Mouse (Mus musculus) thymus, postnatal 4 days (tissue): Measurements from ENCODE around the gene Slc51b.

Experiments
- DNase-seq: peaks from one replicate; pipeline ENCODE4 v3.0.0; 2021

Slc51b gene

DNA sequence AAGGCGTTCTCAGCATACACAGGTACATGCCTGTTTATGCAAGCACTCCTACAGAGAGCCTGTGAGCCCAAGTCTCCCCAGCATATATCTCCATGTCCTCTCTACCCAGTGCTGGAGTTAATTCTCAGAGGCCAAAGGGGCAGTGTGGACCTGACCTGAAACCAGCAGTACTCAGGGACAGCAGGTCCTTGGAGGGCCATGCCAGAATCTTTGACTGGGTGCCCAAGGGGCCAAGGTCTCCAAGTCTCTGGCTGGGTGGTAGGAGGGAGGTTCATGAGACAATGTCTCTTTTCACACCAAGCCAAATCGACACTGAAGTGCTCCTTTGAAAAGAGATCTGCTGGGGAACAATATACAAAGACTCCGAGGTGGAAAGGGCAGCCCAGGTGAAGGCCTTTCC, 14.9 kb downstream of the Slc51b start:
- DNase-seq, result no peak

DNA sequence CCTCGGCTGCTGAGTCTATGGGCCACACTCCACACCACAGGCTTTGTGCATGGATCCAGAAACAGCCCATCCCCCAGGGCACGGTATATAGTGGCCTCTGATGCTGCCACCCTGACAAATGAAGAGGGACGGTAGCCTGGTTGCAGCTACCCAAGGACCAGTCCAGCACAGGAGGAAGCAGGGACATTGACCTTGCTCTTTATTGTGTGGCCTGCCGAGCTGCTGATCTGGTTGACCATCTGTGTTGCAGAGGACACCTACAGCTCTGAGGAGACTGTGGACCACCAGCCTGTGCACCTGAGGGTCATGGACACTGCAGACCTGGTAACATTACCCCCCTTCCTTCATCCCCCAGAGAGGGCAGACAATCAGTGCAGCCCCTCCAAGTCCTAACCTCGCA, 15.4 kb downstream of the Slc51b start:
- no peak for DNase-seq

DNA sequence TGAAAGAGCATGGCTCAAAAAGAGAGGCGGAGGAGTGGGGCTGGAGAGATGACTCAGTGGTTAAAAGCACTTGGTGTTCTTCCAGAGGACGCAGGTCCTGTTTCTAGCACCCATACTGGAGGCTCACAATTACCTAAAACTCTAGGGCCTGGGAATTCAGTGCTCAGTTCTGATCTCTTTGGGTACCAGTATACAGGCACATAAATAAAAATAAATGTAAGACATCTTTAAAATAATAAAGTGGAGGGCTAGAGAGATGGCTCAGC, 17.6 kb downstream of the Slc51b start:
- DNase-seq, result no peak

DNA sequence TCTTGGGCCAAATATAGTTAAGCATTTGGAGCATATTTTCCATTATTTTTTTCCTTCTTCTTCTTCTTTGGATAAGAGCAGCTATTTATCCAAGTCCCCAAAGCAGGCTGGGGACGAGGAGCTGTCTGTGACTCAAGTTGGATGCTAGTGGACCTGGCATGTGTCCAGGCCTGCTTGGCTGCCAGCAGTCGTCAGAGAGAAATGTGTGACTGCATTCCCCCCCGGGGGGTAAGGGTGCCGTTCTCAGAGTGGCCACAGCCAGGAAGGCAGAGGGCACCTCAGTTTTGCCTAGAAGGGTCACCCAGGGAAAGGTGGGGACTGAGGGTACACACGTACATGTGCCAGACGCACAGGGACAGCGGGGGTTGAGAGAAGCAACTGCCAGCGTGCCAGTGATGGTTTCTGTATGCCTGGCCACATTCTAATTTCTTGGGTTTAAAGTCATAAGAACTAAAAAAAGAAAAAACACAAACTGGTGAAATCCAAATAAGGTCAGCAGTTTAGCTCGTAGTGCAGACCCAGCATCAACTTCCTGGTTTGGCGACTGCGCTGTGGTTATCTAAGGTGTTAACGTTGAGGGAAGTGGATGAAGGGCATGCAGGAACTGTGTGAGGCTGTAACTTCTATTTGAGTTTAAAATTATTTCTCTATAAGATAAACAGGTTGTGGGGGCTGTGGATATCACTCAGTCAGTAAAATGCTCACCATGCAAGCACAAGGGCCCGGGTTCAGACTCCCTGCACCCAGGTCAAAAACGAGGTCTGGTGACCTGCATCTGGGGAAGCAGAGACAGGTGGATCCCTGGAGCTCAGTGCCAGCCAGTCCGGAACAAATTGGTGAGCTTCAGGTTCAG, 18.2 kb downstream of the Slc51b start:
- DNase-seq, result no peak

DNA sequence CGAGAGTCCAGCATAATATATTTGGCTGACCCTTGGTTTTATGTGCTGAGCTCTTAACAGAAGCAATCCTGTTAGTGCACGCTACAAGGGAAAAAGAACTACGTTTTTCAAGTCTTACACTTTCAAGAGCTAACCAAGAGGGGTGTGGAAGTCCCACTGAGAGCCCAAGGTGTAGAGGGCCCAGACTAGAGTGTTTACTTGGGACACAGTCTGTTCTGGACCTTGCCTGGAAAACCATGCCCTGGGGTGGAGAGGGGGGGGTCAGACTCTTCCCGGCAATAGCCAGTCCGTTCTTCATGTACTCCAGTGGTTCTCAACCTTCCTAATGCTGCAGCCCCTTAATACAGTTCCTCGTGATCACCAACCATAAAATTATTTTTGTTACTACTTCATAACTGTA, 22.8 kb downstream of the Slc51b start:
- DNase-seq, result no peak

DNA sequence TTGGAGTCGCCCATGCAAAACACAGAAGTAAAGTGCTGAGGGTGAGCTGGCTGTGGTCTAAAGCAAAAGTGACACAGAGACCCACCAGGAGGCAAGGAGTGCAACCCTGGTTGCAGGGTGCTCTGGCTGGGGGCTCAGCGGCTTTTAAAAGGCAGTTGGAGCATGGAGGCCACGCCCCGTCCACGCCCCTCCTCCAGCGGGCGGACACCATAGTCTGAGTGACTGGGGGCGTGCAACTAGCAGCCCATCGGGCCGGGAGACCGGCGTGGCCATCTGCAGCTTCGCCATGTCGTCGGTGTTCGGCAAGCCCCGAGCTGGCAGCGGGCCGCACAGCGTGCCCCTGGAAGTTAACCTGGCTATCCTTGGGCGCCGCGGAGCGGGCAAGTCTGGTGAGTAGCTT, 24.5 kb downstream of the Slc51b start, which contains the start of gene Rasl12:
Gene Rasl12 (plus strand): TSS at position 228 of the 400 bp plus-strand sequence.
- DNase-seq, result peak; percentile 77

DNA sequence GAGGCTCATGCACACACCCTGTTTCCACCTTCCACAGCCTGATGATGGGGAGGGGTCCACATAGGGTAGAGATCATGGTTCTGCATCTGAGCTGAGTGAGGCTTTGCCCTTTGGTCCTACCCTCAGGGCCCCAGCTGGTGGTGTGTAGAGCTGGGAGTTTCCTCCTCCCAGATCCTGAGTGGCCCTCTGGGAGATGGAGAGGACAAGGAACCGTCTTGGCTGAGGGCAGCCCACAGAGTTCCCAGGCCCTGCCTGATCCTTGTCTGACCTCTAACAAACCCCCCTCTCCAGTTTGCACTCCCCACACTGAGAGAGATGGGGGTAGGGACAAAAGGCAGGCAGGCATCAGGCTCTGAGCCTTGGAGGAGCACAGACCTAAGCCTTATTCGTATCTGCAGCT, 28.4 kb downstream of the Slc51b start:
- DNase-seq, result no peak

DNA sequence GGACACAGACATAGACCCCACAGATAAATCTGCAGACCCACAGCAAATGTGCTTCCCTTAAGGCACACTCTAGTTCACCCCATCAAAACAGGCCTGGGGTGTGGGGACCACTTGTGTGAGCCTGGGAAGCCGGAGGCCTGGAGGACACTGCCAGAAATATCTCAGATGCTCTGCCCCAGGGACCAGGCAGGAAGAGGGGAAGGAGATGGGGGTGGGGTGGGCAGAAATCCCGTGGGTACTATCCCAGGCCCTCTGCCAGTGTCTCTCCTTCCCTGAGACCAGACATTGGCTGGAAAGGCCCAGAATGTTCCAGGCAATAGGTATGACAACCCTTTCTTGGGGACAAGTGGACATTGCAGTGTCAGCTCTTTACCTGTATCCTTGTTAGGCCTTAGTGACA, 29.1 kb downstream of the Slc51b start:
- no peak for DNase-seq

DNA sequence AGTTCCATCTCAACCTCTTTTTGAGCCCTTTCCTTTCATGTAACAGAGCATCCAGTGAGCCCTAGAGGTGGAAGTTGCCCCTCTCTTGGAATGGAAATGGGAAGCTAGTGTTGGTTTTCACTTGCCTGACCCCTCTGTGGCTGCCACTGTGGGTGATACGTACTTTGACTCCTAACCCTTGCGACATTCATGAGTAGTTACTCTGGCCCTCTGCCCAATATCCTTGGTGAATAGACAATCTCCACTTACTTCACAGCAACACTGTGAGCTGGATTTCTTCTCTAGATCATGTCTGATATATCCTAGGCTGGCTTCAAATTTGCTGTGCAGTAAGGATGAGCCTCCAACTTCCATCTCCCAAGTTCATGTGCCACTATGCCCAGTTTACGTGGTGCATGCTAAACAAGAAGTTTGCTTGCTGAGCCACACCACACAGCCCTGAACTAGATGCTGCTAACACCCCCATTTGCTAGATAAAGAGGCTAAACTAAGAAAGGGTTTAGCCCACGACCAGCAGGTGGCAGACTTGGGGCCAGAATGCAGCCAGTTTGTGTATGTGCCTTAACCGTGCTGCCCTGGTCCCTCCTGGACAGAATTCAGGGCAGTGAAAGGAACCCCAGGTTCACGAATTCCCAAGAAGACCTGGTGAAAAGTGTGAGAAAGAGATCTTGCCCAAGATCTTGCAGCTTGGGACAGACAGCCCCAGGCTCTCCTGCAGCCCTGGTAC, 30.0 kb downstream of the Slc51b start:
- DNase-seq, result peak; percentile 88

DNA sequence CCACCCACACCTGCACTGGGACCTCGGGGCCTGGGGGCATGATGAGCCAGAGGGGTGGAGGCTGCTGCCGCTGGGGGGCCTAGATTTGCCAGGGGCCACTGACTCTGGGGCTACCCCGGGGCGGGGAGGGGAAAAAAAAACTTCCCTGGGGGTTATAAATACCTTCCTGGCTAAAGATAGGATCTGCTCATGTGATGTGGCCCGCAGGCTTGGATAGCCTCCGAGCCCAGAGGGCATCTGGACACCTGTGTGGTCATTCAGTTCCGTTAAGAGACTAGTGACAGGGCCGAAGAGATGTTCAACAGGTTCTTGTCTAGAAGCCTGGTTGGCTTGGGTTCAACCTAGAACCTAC, 31.2 kb downstream of the Slc51b start, which contains the start of gene Kbtbd13:
Gene Kbtbd13 (minus strand): TSS at position 40 of the 352 bp plus-strand sequence.
- DNase-seq, result no peak

DNA sequence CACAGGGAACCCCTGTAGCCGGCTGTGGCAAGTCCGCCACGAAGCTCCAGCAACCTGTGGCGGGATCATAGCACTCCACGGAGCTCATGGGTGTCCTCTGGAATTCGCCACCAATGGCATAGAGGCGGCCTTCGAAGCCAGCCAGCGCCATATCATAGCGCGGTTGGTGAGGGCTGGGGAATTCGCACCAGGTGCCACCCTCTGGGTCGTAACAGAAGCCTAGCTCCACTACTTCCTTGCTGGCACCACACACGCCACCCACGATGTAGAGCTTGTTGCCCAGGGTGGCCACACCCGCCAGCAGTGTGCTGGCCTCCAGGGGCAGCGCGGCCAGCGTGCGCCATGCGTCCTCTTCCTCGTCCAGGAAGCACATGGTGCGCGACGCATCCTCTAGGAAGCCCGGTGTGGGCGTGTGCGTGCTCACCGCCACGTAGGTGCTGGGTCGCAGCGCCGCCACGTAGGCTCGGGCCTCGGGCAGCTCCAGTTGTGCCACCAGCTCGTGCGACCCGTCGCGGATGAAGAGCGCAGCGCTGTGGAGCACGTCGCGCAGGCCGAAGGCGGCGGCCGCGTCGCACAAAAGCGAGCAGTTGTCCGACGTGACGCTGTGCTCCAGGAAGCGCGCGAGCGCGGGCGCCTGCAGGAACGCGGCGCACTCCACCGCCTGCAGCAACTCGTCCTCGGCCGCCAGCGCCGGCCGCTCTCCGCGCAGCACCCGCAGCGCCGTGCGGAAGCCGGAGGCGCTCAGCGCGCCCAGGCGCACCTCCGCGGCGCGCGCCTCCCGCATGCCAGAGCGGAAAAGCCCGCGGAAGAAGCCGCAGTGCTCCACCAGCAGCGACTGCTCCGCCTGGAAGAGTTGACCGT, 31.8 kb downstream of the Slc51b start:
- DNase-seq, result peak; percentile 57

DNA sequence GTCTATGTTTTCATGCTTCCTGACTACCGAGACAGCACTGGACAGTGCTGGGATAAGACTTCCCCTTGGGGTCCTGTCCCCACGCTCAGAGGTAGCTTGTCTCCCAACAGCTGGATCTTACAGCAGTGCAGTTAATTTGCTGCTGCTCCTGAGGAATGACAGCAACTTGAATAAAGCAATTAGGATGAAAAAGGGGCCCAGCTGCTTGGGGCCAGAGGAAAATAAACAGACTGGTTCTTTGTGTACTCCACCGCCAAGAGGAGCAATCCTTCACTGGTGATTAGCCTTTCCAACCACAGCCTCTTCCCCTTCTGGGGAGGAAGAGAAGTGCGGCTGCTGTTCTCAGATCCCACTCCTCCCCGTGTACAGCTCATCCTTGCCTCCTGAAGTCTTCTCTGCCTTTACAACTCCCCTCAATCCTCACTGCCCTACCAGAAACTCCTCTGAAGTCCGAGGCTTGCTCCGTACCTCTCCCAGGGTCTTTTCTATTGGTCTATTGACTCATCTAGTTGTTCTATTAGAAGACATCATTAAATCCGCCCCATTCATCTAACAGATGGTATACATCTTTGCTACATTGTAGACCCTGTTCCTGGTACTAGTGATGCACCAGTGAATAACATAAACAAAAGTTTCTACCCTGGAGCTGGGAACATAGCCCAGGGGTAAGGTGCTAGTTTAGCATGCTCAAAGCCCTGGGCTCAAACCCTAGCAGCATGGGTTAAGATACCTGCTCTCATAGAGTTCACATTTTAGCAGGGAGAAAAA, 36.2 kb downstream of the Slc51b start:
- no peak for DNase-seq

DNA sequence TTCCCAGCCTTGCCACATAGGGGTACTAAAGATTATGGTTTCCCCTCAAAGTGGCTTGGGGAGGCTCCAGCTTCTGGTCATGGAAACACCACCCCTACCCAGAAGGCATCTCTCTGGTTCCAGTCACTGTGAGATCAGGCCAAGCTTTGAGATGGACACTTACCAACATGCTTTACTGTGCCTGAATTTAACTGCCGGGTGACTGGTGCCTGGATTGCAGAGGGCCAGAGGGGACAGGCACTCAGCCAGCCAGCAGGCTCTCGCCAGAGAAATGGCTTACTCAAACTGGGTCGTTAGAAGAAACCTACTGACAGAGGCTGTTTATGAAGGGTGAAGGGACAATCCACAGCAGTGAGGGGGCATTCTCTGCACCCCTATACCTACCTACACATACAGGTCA, 38.5 kb downstream of the Slc51b start:
- no peak for DNase-seq

DNA sequence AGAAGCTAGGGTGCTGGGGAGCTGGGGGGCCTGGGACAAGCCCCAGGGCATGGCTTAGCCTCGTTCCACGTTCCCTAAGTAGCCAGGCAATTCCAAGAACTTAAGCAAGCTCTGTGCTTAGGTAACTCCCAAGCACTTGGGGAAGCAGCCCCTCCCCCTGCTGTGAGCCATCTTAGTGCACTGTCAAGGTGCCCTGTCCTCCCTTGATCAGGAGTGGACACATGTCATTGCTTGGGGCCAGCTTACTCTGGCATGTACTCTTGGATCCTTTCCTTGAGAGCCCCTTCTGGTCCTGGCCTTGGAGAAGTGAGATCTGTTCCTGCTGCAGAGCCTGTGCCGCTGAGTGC, 40.0 kb downstream of the Slc51b start:
- no peak for DNase-seq

DNA sequence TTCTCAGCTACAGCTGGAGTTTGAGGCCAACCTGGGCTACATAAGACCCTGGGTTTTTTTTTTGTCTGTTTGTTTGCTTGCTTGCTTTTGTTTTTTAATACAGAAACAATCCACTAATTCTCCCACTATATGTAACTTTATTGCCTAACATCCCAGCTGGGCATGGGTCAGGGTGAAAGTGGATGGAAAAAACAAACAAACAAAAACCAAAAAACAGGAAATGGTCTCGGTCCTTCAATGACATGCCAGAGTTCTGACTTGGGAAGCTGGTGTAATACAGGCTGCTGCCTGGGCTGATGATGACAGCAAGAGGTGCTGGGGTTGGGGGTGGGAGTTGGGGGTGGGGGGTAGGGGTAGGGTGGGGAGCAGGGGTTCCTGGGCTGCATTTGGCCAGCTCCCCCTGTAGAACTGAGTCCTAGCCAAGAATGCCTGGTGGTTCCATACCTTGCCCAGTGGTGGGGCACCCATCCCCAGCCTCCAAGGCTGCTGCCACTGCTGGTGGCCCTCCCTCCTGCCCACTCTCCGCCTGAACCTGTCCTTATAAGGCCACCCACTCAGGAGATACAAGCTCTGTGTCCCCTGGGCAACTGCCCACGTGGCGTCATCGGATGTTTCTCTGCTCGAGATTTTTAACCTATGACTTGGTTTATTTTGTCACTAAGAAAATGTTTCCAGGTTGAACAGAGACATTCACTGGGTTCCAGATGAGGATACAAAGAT, 40.6 kb downstream of the Slc51b start:
- no peak for DNase-seq

DNA sequence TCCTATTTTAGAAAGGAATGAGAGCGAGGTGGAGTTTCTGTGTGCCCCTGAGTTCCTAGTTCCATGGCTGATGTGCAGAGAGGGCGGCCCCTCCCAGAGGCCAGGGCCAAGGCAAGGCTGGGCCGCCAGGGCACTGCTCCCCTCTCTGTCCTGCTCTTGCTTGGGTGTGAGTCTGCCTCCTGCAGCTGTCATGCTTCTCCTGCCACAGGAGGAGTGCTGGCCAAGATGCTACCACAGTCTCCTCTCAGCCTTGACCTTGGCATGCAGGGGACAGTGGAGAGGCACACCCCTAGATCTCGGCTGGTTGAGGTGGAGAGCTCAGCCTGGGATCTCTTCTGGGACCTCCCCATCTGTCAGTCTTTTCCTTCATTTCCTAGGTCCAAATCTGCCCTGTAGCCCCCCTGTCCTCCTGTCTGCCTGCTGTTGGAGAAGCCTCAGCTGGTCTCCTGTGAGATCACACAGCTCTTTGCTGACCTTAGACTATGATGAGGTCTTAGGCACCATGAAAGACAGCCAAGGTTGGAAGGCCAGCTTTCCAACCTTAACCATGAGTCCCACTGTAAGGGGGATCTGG, 41.7 kb downstream of the Slc51b start:
- DNase-seq, result no peak

DNA sequence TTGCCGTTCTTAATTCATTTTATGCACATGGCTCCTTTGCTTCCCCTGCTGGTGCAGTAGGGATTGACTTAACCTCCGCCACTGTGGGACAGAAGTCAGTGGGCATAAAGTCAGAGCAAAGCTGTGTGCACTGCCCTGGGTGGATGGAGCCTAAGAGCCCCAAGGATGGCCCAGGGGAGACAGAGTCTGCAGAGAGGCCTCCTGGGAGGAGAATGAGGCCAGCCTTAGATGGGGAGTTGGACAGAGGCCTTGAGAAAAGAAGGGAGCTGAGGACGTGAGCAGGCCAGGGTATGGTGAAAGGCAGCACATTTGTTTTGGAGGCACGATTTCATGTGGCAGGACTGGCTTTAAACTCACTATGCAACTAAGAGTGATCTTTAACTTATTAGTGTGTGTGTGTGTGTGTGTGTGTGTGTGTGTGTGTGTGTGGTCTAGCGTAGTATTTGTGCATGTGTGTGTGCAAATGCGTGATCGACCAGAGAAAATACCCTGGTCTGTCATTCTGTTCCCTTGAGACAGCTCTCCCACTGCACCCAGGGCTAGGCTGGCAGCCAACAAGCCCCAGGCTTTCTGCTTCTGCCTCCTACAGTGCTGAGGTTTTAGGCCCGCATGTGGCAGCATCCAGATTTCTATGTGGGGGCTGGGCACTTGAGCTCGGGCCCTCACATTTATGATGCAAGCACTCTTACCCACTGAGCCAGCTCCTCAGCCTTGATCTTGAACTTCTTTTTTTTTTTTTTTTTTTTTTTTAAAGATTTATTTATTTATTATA, 47.4 kb downstream of the Slc51b start:
- DNase-seq, result peak; percentile 18

DNA sequence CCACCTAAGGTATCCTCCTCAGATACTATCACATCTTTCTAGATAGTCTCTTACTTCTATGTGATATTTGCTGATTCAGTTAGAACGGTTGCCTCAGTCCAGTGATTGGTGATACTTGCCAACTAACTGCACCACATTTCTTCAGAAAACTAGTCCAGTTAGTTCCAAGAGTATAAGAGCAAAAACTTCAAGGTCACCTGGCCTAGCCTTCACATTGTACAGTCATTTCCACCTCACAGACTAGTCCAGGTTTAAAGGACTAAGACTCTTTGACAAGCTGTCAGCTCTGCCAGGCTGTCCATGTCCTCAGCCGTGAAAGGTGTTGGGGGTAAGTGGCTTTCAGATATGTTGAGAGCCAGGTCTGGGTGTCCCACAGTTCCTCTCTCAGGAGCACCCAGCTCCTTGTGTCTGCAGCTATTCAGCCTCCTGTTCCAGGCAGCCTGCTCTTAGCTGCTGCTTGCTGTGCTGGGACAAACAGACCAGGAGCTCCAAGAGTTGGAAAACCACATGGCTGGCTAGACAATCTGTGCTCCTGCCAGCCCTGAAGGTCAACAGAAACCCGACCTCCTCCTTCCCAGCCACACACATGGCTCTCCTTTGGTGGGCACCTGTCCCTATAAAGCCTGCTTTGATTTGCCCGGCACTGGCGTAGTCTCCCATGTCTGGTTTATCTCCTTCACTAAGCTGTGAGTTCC, 48.1 kb downstream of the Slc51b start:
- no peak for DNase-seq

DNA sequence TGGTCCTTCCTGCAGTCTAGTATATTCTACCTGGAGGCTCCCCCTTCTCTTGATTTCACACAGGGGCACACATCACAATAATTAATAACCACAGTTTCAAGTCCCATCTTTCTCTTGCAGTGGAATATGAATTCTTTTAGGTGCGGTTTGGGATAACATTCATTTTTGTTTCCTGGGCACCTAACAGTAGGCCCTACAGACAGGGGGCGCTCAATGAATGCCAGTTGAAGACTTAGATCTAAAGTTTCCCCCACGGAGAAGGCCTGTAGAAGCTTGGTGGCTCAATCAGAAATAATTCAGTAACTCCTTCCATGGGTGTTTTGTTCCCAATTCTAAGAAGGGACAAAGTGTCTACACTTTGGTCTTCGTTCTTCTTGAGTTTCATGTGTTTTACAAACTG, 50.3 kb downstream of the Slc51b start:
- DNase-seq, result peak; percentile 84

DNA sequence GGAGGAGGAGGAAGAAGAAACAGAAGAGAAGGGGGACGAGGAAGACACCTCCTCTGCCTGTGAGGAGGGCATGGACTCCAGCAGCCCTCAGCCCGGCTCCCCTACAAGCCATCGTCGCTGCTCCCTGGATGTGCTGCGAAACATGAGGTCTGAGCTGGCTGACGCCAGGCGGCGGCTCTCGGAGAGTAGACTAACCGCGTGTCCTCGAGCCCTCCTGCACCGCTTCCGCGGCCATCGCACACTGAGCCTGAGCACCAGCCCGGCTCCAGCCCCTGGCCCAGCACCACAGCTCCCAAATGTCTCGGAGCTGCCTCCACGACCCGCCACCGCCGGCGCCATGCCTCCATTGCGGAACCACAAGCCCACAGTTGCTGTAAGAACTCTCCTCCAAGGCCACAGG, 51.0 kb downstream of the Slc51b start:
- peak; percentile 15 for DNase-seq
